Mouse (Mus musculus): ENCODE results near the gene Stac3.

Gene Stac3

GRCm38 (mm10) chr10:127509837-127510701 is 8.6 kb downstream of the Stac3 start:
- no peak for DNase-seq

DNA sequence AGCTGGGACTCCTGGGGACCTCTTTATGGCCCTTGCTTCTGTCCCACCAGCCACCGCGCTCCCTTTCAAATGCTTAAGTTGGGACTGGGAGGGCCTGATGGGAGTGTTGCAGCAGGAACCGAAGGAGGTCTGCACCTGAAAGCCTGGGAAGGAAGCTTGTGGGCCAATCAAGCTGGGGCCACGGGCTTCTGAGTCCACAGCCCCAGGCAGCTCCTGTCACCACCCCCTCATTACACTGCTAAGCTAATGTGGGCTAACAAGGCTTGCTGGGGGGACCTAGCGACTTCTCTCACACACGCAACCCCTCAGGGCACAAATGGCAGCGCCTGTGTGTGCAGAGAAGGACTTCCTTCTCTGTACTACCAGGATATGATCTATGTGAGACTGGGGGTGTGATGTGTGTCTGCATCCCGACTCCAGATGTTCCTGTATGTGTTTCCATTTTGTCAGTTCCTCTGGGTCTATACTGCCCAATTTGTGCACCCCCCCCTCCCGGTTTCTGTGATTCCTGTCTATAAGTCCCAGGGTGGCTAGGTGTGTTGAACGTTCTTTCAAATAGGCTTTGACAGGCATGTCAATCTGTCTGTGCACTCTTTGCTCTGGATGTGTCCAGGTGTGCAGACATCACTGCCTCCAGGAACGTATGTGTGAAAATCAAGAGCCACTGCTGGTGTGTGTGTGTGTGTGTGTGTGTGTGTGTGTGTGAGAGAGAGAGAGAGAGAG is 9.6 kb downstream of the Stac3 start:
- no peak for DNase-seq

- DNase-seq: no peak
These were observed 10.3 kb downstream of the Stac3 start for GRCm38 (mm10) chr10:127511634-127512306.

DNA sequence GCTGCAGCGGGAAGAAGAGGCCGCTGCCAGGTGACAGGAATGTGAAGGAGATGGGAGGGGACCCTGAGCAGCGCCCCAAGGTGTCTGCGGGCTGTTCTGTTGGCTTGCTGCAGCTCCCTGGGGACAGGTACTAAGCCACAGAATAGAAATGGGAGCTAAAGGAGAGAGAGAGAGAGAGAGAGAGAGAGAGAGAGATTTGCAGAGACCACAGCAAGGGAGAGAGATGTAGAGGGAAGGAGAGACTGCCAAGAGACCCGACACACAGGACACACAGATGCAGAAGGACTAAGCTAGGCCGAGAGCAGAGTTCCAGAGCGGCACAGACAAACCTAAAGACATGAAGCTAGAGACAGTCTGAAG is 10.8 kb downstream of the Stac3 start:
- no peak for DNase-seq

GRCm38 (mm10) chr10:127512813-127513212 is 11.3 kb downstream of the Stac3 start:
- peak; percentile 94 for DNase-seq

DNA sequence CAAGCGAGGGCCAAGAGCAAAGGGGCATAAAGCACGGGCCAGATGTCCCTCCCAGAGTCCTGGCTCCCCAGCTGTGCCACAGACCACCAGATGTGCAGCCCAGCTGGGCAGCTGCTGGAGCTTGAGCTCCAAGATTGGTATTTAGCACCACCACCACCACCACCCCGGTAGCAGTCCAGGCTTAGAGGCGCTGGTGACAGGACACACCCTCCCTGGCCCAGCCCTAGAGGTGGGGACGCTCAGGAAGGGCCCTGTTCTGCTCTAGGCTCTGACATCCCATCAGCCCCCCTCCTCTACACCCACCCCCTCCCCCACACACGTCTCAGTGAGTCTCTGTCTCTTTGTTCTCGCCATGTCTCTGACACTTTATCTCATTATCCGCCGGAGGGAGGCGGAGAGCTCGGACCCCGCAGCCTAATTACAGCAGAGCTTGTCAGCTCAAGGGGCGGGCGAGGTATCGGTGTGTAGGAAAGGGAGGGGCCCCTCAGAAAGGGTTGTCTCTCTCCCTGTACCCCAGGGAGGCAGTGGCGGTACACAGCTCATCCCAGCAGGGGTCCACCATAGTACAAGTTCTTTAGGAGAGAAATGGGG is 12.1 kb downstream of the Stac3 start:
- DNase-seq: no peak

DNA sequence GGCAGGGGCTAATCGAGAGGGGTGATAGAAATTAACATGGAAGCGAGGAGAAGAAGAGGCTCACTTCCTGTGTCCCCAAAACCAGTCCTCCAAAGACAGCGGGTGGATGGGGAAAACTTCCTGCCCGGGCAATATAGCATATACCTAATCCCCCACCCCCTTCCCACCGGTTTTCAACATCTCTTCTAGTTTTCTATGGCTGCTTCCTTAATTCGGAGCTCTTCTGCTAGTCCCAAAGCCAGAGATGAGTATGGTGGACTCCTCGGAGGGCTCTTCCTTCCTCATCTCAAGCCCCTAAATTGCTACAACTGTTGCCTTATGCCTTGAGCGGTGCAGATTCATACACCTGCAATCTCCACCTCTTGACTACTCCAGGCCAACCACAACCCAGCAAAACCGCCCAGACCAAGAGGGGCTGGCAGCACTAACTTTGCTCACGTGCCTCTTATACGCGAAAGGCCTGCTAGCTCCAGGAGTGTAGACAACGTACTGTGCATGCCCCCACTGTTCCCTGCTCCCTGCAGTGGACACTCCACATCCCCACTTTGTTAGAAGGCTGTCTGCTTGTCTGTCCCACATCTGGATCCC is 12.7 kb downstream of the Stac3 start:
- no peak for DNase-seq

GRCm38 (mm10) chr10:127514764-127515163 is 13.3 kb downstream of the Stac3 start, which contains the start of gene Ndufa4l2:
Ndufa4l2 (plus strand) TSS chr10:127514967.
- DNase-seq: peak; percentile 60

GRCm38 (mm10) chr10:127515271-127515982 is 13.9 kb downstream of the Stac3 start:
- no peak for DNase-seq

- DNase-seq: no peak
These were observed 14.5 kb downstream of the Stac3 start for GRCm38 (mm10) chr10:127515983-127516459.

DNA sequence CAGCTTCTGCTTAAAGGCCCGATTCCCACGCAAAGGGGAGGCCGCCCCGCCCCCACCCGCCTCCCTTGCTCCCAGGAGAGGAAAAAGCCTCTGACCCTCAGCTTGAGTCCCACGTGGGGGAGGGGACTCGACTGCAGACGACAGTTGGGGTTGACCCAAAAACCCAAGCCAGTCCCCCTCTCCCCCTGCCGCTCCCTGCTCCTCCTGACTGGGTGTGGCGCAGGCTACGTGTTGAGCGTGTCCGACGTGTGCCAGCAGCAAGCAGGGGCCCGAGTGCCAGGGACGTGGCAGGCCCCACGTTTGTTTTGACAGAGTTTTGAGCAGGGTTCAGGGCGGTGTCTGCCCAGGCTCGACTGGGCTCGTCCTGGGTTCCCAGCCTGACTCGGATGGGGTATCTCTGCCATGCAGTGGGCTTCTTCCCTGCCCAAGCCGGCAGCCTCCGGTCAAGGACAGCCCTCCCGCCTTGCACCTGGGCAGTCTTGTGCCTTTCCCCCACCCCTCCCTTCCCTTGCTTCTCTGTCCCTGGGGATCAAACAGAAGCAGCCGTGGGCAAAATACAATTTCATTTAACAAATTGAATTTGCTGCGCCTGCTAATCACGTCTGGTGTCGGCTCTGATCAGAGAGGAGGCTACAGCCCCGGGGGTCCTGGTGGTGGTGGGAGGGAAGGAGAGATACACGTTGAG is 15.2 kb downstream of the Stac3 start:
- DNase-seq: peak; percentile 66

DNA sequence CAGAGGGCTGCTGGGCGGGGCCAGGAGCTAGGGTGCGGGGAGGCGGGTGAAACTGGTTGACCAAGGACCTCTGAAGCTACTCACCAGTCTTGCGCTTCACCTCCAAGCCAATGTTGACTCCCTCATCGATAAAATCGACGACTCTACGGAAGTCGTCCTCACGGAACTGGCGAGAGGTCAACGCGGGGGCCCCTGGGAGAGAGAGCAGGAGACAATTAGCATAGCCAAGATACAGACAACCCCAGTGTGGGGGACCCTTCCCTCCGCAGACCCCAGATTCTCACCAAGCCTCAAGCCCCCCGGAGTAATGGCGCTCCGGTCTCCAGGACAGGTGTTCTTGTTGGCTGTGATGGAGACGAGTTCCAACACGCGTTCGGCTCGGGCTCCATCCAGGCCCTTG is 16.5 kb downstream of the Stac3 start:
- DNase-seq: no peak

GRCm38 (mm10) chr10:127519041-127519701 is 17.7 kb downstream of the Stac3 start:
- DNase-seq: no peak

GRCm38 (mm10) chr10:127519903-127520713 is 18.6 kb downstream of the Stac3 start:
- no peak for DNase-seq

GRCm38 (mm10) chr10:127520714-127521357 is 19.4 kb downstream of the Stac3 start:
- DNase-seq: peak; percentile 67

DNA sequence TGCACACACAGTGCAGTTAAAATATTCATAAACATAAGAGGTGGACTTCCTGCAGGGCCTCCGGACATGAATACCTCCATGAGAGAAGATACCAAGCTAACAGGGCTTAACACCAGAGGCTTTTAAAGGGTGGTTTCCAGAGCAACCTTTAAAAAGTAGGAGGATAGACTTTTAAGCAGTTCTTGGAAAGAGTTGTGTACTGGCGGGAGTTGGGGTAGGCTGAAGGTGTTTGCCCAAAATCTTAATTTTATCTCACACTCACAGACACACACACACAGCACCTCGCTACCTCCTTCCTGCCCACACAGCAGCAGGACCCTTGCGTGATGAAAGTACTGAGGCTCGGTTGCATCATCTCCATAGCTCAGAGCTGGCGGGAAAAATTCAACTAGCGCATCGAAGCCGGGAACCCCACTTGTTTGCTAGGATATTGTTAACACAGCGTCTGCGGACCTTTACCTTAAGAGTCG is 20.2 kb downstream of the Stac3 start:
- no peak for DNase-seq

DNA sequence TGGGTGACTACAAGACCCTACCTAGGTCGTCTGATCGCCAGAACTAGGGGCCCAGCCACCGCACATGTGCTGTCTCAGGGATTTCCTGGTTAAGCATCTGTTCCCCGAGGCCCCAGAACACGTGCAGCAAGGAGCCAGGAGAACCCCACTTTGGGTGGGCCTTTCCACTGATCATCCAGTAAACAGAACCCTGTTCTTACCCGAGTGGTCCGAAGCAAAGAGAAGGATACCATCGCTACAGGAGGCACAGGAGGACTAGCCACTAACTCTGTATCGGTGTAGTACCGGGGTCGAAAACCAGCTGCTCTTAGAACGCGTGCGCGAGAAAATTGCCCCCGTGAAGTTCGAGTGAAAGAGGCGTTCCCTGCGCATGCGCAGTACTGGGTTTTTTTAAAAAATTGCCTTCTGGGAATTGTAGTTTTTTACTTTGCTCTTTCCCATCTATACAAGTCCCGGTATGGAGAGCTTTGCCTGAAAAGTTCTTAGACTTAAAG is 20.6 kb downstream of the Stac3 start, which contains the start of gene Shmt2:
Shmt2 (minus strand) TSS at position 357 of the 494 bp plus-strand sequence.
- peak; percentile 91 for DNase-seq

DNA sequence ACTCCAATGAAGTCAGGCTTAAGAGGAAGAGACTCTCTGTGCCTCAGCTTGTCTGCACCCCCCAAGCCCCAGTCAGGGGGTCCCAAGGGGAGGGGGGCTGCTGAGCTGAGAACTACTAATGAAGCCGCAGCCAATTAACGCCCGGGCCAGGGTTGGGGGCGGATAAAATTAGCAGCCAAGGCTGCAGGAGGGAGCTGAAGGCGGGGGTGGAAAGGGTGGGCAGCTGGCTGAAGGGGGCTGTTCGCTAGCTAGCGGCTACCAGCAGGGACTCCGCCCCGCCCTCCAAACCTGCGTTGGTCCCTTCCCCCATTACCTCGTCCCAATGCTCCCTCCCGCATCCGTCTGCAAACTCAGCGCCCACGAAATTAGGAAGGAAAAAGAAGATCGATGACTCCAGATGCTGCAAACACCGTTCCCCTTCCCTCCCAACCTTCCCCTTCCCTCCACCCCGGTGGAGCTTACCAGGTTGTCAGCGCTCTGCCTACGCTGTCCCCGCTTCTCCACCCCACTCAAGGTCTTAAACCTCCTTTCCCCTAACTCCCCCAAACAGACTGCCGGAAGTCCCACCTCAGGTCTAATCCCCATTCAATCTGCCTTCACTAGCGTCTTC is 23.3 kb downstream of the Stac3 start:
- DNase-seq: no peak
